Mouse (Mus musculus): ENCODE data around the gene Gm21970.

Gene Gm21970

GRCm38 (mm10) chr16:91448895-91449294 lies 57.4 kb downstream of the Gm21970 start:
- in situ Hi-C loops (cut with MboI; ENCODE audit: low pct_unique_long_range_greater_than_20kb in 1 of 2, low sequenced_read_pairs in 2 of 2, unreplicated experiment in 1 of 2), result no loop called here

GRCm38 (mm10) chr16:91450137-91451064 lies 58.9 kb downstream of the Gm21970 start:
- in situ Hi-C loops (cut with MboI; ENCODE audit: low pct_unique_long_range_greater_than_20kb in 1 of 2, low sequenced_read_pairs in 2 of 2, unreplicated experiment in 1 of 2), result loop anchor here in 1 of 2 experiments (10.0 kb wide), 1 partner anchor 86 kb away; no protein-coding TSS in a partner anchor

- in situ Hi-C loops (cut with MboI; ENCODE audit: low pct_unique_long_range_greater_than_20kb in 1 of 2, low sequenced_read_pairs in 2 of 2, unreplicated experiment in 1 of 2), result loop anchor here in 1 of 2 experiments (10.0 kb wide), 1 partner anchor 87 kb away; no protein-coding TSS in a partner anchor
Observed at GRCm38 (mm10) chr16:91451949-91452348, 60.4 kb downstream of the Gm21970 start.

GRCm38 (mm10) chr16:91452363-91452896 lies 60.9 kb downstream of the Gm21970 start:
- in situ Hi-C loops (cut with MboI; ENCODE audit: low pct_unique_long_range_greater_than_20kb in 1 of 2, low sequenced_read_pairs in 2 of 2, unreplicated experiment in 1 of 2), result loop anchor here in 1 of 2 experiments (10.0 kb wide), 1 partner anchor 88 kb away; no protein-coding TSS in a partner anchor

- in situ Hi-C loops (cut with MboI; ENCODE audit: low pct_unique_long_range_greater_than_20kb in 1 of 2, low sequenced_read_pairs in 2 of 2, unreplicated experiment in 1 of 2), result loop anchor here in 1 of 2 experiments (10.0 kb wide), 1 partner anchor 91 kb away; no protein-coding TSS in a partner anchor
Observed at GRCm38 (mm10) chr16:91455868-91456267, 64.3 kb downstream of the Gm21970 start.

- in situ Hi-C loops (cut with MboI; ENCODE audit: low pct_unique_long_range_greater_than_20kb in 1 of 2, low sequenced_read_pairs in 2 of 2, unreplicated experiment in 1 of 2), result loop anchor here in 1 of 2 experiments (10.0 kb wide), 1 partner anchor 94 kb away; no protein-coding TSS in a partner anchor
Observed at GRCm38 (mm10) chr16:91458301-91458746, 66.8 kb downstream of the Gm21970 start.

- in situ Hi-C loops (cut with MboI; ENCODE audit: low pct_unique_long_range_greater_than_20kb in 1 of 2, low sequenced_read_pairs in 2 of 2, unreplicated experiment in 1 of 2), result loop anchor here in 1 of 2 experiments (10.0 kb wide), 1 partner anchor 94 kb away; no protein-coding TSS in a partner anchor
Observed at GRCm38 (mm10) chr16:91458976-91459375, 67.5 kb downstream of the Gm21970 start.

- in situ Hi-C loops (cut with MboI; ENCODE audit: low pct_unique_long_range_greater_than_20kb in 1 of 2, low sequenced_read_pairs in 2 of 2, unreplicated experiment in 1 of 2), result loop anchor here in 1 of 2 experiments (10.0 kb wide), 1 partner anchor 95 kb away; no protein-coding TSS in a partner anchor
Observed at GRCm38 (mm10) chr16:91459396-91459795, 67.9 kb downstream of the Gm21970 start.

- in situ Hi-C loops (cut with MboI; ENCODE audit: low pct_unique_long_range_greater_than_20kb in 1 of 2, low sequenced_read_pairs in 2 of 2, unreplicated experiment in 1 of 2), result loop anchor here in 1 of 2 experiments (10.0 kb wide), 1 partner anchor 95 kb away; no protein-coding TSS in a partner anchor
Observed at GRCm38 (mm10) chr16:91459841-91460370, 68.4 kb downstream of the Gm21970 start.

- in situ Hi-C loops (cut with MboI; ENCODE audit: low pct_unique_long_range_greater_than_20kb in 1 of 2, low sequenced_read_pairs in 2 of 2, unreplicated experiment in 1 of 2), result no loop called here
Observed at GRCm38 (mm10) chr16:91461066-91461638, 69.6 kb downstream of the Gm21970 start.

GRCm38 (mm10) chr16:91461773-91462181 lies 70.3 kb downstream of the Gm21970 start:
- in situ Hi-C loops (cut with MboI; ENCODE audit: low pct_unique_long_range_greater_than_20kb in 1 of 2, low sequenced_read_pairs in 2 of 2, unreplicated experiment in 1 of 2), result no loop called here

- in situ Hi-C loops (cut with MboI; ENCODE audit: low pct_unique_long_range_greater_than_20kb in 1 of 2, low sequenced_read_pairs in 2 of 2, unreplicated experiment in 1 of 2), result no loop called here
Observed at GRCm38 (mm10) chr16:91462644-91463043, 71.1 kb downstream of the Gm21970 start.

GRCm38 (mm10) chr16:91463400-91463799 lies 71.9 kb downstream of the Gm21970 start:
- in situ Hi-C loops (cut with MboI; ENCODE audit: low pct_unique_long_range_greater_than_20kb in 1 of 2, low sequenced_read_pairs in 2 of 2, unreplicated experiment in 1 of 2), result no loop called here

- in situ Hi-C loops (cut with MboI; ENCODE audit: low pct_unique_long_range_greater_than_20kb in 1 of 2, low sequenced_read_pairs in 2 of 2, unreplicated experiment in 1 of 2), result no loop called here
Observed at GRCm38 (mm10) chr16:91463836-91464400, 72.4 kb downstream of the Gm21970 start.

- in situ Hi-C loops (cut with MboI; ENCODE audit: low pct_unique_long_range_greater_than_20kb in 1 of 2, low sequenced_read_pairs in 2 of 2, unreplicated experiment in 1 of 2), result no loop called here
Observed at GRCm38 (mm10) chr16:91464594-91465504, 73.3 kb downstream of the Gm21970 start.

GRCm38 (mm10) chr16:91465505-91466240 lies 74.2 kb downstream of the Gm21970 start:
- in situ Hi-C loops (cut with MboI; ENCODE audit: low pct_unique_long_range_greater_than_20kb in 1 of 2, low sequenced_read_pairs in 2 of 2, unreplicated experiment in 1 of 2), result no loop called here

- in situ Hi-C loops (cut with MboI; ENCODE audit: low pct_unique_long_range_greater_than_20kb in 1 of 2, low sequenced_read_pairs in 2 of 2, unreplicated experiment in 1 of 2), result no loop called here
Observed at GRCm38 (mm10) chr16:91466566-91466965, 75.0 kb downstream of the Gm21970 start.
